Mouse (Mus musculus) C2C12 (cell line): ENCODE results near the gene Pnmal2.

Experiments used
- CTCF ChIP-seq: IDR thresholded peaks from one replicate; pipeline ENCODE4 v1.5.1; 2011; ENCODE audit not compliant: control insufficient read depth, insufficient read depth, insufficient read length
- MAX ChIP-seq: IDR thresholded peaks from one replicate; pipeline ENCODE4 v1.6.1; 2011; ENCODE audit warnings: mild to moderate bottlenecking, control low read depth
- MYOD1 ChIP-seq: IDR thresholded peaks from one replicate; pipeline ENCODE4 v1.6.1; 2011; ENCODE audit warnings: low read depth; ENCODE audit not compliant: control insufficient read depth, insufficient read length

DNA sequence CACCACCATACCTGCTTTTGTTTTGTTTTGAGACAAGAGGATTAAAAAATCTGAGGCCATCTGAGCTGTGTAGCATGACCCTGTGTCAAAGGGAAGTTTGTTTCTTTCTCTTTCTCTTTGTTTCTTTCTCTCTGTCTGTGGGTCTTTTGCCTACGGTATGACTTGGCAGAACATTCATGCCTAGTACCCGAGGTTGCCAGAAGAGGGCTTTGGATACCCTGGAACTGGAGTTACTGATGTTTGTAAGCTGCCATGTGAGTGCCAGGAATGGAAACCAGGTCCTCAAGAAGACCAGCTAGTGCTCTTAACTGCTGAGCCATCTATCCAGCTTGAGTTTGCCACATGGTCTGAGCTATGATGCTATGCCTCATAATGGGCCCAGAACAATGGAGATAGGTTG, 16.1 kb upstream of the Pnmal2 start:
- no peak for TF ChIP-seq CTCF
- TF ChIP-seq MYOD1 = no peak
- no peak for TF ChIP-seq MAX
